Mouse (Mus musculus): ENCODE data around the gene Dnajb3. TPM values are rescaled to one million over a fixed set of nuclear protein-coding genes. Genes with fewer than 3 reads are reported as not detected.
"Not testable (repeated sequence)": the region's sequence is repeated elsewhere in the genome, so short reads cannot be mapped to it uniquely, and the experiment has no call there.

Gene Dnajb3
- polyA plus RNA-seq, 1 experiment, result 1.3 TPM

- WGBS, result 42% methylated on average over 5 of the region's 5 CpGs
- Histone ChIP-seq H3K4me1 (ENCODE audit: control insufficient read depth, insufficient read depth, low read length) (no peaks in the 10 kb centered on the region), H3K4me3 (replicated peaks; ENCODE audit: extremely low read depth, low read depth, low read length) (no peak within 1 kb of the TSS)
- no peak for TF ChIP-seq POLR2A (IDR thresholded peaks at IDR 0.05; ENCODE audit: borderline replicate concordance, extremely low read depth, low read depth, low read length)
- TF ChIP-seq CTCF (IDR thresholded peaks at IDR 0.05; ENCODE audit: insufficient read depth, low read length), result no peak
- DNase-seq, result peak; percentile 14
These were observed 21.2 kb upstream of the Dnajb3 start, which contains the start of gene Mroh2a for GRCm38 (mm10) chr1:88226670-88227379. TSS of gene Mroh2a (plus strand) at chr1:88226986.

- no peak for DNase-seq
These were observed 20.2 kb upstream of the Dnajb3 start for GRCm38 (mm10) chr1:88225741-88226140.

GRCm38 (mm10) chr1:88225301-88225700, 19.7 kb upstream of the Dnajb3 start:
- DNase-seq; H3K4me3 ChIP-seq (replicated peaks; ENCODE audit: extremely low read depth, low read depth, low read length); H3K4me1 ChIP-seq (ENCODE audit: control insufficient read depth, insufficient read depth, low read length): not testable (repeated sequence)
- 22% methylated on average over 2 of the region's 2 CpGs for WGBS

More at GRCm38 (mm10) chr1:88225741-88226140, 20.2 kb upstream of the Dnajb3 start:
- Histone ChIP-seq H3K4me3 (replicated peaks; ENCODE audit: extremely low read depth, low read depth, low read length) (no peak overlapping the region), H3K4me1 (ENCODE audit: control insufficient read depth, insufficient read depth, low read length) (no peaks in the 10 kb centered on the region)
- TF ChIP-seq CTCF (IDR thresholded peaks at IDR 0.05; ENCODE audit: insufficient read depth, low read length) (no peak), POLR2A (IDR thresholded peaks at IDR 0.05; ENCODE audit: borderline replicate concordance, extremely low read depth, low read depth, low read length) (no peak)

GRCm38 (mm10) chr1:88224029-88224776, 18.6 kb upstream of the Dnajb3 start:
- no peaks in the 10 kb centered on the region for H3K4me1 ChIP-seq (ENCODE audit: control insufficient read depth, insufficient read depth, low read length)
- peak; percentile 43 for DNase-seq
- TF ChIP-seq CTCF (IDR thresholded peaks at IDR 0.05; ENCODE audit: insufficient read depth, low read length) (no peak), POLR2A (IDR thresholded peaks at IDR 0.05; ENCODE audit: borderline replicate concordance, extremely low read depth, low read depth, low read length) (no peak)
- WGBS, result 54% methylated on average over 2 of the region's 2 CpGs
- H3K4me3 ChIP-seq (replicated peaks; ENCODE audit: extremely low read depth, low read depth, low read length), result no peak overlapping the region

GRCm38 (mm10) chr1:88223591-88223990, 18.0 kb upstream of the Dnajb3 start:
- 40% methylated on average over 1 of the region's 1 CpGs for WGBS
- H3K4me1 ChIP-seq (ENCODE audit: control insufficient read depth, insufficient read depth, low read length), result no peaks in the 10 kb centered on the region
- DNase-seq, result peak; percentile 10
- no peak overlapping the region for H3K4me3 ChIP-seq (replicated peaks; ENCODE audit: extremely low read depth, low read depth, low read length)
- TF ChIP-seq POLR2A (IDR thresholded peaks at IDR 0.05; ENCODE audit: borderline replicate concordance, extremely low read depth, low read depth, low read length), result no peak
- no peak for TF ChIP-seq CTCF (IDR thresholded peaks at IDR 0.05; ENCODE audit: insufficient read depth, low read length)

- H3K4me3 ChIP-seq (replicated peaks; ENCODE audit: extremely low read depth, low read depth, low read length); H3K4me1 ChIP-seq (ENCODE audit: control insufficient read depth, insufficient read depth, low read length): not testable (repeated sequence)
- peak; percentile 6 for DNase-seq
These were observed 17.5 kb upstream of the Dnajb3 start for GRCm38 (mm10) chr1:88223011-88223515.

GRCm38 (mm10) chr1:88222216-88222615, 16.6 kb upstream of the Dnajb3 start:
- no peak for TF ChIP-seq CTCF (IDR thresholded peaks at IDR 0.05; ENCODE audit: insufficient read depth, low read length)
- TF ChIP-seq POLR2A (IDR thresholded peaks at IDR 0.05; ENCODE audit: borderline replicate concordance, extremely low read depth, low read depth, low read length), result no peak
- 48% methylated on average over 2 of the region's 2 CpGs for WGBS
- H3K4me3 ChIP-seq (replicated peaks; ENCODE audit: extremely low read depth, low read depth, low read length), result no peak overlapping the region
- DNase-seq, result no peak
- H3K4me1 ChIP-seq (ENCODE audit: control insufficient read depth, insufficient read depth, low read length), result no peaks in the 10 kb centered on the region

GRCm38 (mm10) chr1:88220336-88220735, 14.8 kb upstream of the Dnajb3 start:
- peak; percentile 7 for DNase-seq
- TF ChIP-seq POLR2A (IDR thresholded peaks at IDR 0.05; ENCODE audit: borderline replicate concordance, extremely low read depth, low read depth, low read length) (no peak), CTCF (IDR thresholded peaks at IDR 0.05; ENCODE audit: insufficient read depth, low read length) (no peak)

GRCm38 (mm10) chr1:88219054-88219453, 13.5 kb upstream of the Dnajb3 start:
- Histone ChIP-seq H3K4me1 (ENCODE audit: control insufficient read depth, insufficient read depth, low read length) (no peaks in the 10 kb centered on the region), H3K4me3 (replicated peaks; ENCODE audit: extremely low read depth, low read depth, low read length) (no peak overlapping the region)
- DNase-seq, result no peak
- no peak for TF ChIP-seq POLR2A (IDR thresholded peaks at IDR 0.05; ENCODE audit: borderline replicate concordance, extremely low read depth, low read depth, low read length)
- whole genome bisulfite sequencing, result 20% methylated on average over 1 of the region's 1 CpGs

More at GRCm38 (mm10) chr1:88220336-88220735, 14.8 kb upstream of the Dnajb3 start:
- Histone ChIP-seq H3K4me3 (replicated peaks; ENCODE audit: extremely low read depth, low read depth, low read length) (no peak overlapping the region), H3K4me1 (ENCODE audit: control insufficient read depth, insufficient read depth, low read length) (no peaks in the 10 kb centered on the region)

GRCm38 (mm10) chr1:88218591-88218990, 13.0 kb upstream of the Dnajb3 start:
- Histone ChIP-seq H3K4me1 (ENCODE audit: control insufficient read depth, insufficient read depth, low read length) (no peaks in the 10 kb centered on the region), H3K4me3 (replicated peaks; ENCODE audit: extremely low read depth, low read depth, low read length) (no peak overlapping the region)
- 47% methylated on average over 4 of the region's 4 CpGs for WGBS
- no peak for TF ChIP-seq CTCF (IDR thresholded peaks at IDR 0.05; ENCODE audit: insufficient read depth, low read length)
- no peak for TF ChIP-seq POLR2A (IDR thresholded peaks at IDR 0.05; ENCODE audit: borderline replicate concordance, extremely low read depth, low read depth, low read length)
- no peak for DNase-seq

All from lung, adult 2 months (tissue).